Mouse (Mus musculus) heart, adult 8-10 months (tissue): Measurements from ENCODE around the gene Cirbp. TPM values are rescaled to one million over a fixed set of nuclear protein-coding genes. Genes with fewer than 3 reads are reported as not detected.

Source experiments
- DNase-seq: peaks from one replicate; pipeline ENCODE4 v3.0.0; 2022; ENCODE audit warnings: low spot score
- total RNA-seq, 4 experiments: library from RNA; stranded (reverse); gene quantifications; 2 replicates each; pipeline ENCODE4 v1.2.4; 2022

Cirbp gene
- total RNA-seq, 4 experiments from 2014 or later: 34.7 to 69.7 (median 51.6) TPM

- no peak for DNase-seq
Observed at GRCm38 (mm10) chr10:80177441-80178279, 11.9 kb downstream of the Cirbp start.

DNA sequence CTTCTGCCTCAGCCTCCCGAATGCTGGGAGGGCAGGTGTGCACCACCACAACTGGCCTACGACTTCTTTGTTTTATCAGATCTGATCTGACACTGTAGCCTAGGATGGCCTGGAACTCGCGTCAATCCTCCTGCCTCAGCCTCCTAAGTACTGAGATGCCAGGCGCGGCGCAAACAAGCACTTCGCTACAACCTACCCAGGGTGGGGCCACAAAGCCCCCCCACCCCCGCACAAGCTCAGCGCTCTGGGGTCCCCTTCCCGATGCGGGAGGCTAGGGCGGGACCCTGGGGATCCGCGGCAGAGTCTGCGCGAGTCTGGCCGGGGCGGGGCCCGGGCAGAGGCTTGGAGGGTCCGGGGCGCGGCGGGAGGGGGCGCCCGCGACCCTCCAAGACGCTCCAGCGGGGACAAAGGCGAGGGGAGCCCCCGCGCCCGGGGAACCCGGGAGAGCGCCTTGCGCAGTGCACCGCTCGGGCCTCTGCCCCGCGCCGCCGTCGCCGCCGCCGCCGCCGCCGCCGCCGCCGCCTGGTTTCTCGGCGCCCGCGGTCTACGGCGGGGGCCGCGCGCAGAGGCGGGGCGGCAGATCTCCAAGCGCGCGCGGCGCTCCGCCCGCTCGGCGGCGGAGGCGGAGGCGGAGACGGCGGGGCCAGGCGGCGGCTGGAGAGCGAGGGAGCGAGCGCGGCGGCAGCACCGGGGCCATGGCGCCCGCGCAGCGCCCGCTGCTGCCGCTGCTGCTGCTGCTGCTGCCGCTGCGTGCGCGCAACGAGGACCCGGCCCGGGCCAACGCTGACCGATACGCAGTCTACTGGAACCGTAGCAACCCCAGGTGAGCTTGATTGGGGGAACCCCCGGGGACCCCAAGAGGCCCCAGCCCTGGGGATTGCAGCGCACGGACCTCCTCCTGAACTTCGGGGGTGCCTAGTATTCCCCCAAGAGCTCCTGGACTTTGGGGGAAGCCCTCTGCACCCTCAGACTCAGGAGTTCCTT, 13.6 kb downstream of the Cirbp start, which contains the start of gene Efna2:
Gene Efna2, plus strand, starts transcription at position 415 of the 984 bp plus-strand sequence.
- no peak for DNase-seq

GRCm38 (mm10) chr10:80180288-80180687, 14.5 kb downstream of the Cirbp start:
- no peak for DNase-seq

- DNase-seq: no peak
Observed at GRCm38 (mm10) chr10:80180823-80181222, 15.0 kb downstream of the Cirbp start.

- no peak for DNase-seq
Observed at GRCm38 (mm10) chr10:80182547-80182946, 16.8 kb downstream of the Cirbp start.

DNA sequence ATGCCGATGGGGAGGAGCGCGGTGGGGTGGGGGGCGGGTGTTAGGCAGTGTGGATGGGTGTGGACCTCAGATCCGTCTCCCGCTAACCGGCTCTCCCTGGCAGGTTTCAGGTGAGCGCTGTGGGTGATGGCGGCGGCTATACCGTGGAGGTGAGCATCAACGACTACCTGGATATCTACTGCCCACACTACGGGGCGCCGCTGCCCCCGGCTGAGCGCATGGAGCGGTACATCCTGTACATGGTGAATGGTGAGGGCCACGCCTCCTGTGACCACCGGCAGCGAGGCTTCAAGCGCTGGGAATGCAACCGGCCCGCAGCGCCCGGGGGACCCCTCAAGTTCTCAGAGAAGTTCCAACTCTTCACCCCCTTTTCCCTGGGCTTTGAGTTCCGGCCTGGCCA, 20.9 kb downstream of the Cirbp start:
- no peak for DNase-seq

DNA sequence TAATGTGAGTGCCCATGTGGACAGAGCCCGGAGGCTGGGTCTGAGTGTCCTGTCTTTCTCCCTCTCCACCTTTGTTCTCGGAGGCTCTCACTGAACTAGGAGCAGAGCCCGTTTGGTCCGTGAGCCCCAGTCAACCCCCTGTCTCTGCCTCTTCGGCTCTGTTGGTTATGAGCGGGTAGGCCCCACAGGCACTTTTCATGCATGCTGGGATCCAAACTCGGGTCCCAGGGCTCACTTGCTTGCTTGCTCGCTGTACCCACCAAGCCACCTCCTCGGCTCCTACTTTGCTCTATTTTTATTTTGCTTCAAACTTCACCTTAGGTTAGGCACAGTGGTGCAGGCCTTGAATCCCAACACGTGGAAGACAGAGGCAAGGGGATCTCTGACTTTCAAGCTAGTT, 22.0 kb downstream of the Cirbp start:
- DNase-seq: no peak

- DNase-seq: no peak
Observed at GRCm38 (mm10) chr10:80188453-80189024, 22.8 kb downstream of the Cirbp start.

DNA sequence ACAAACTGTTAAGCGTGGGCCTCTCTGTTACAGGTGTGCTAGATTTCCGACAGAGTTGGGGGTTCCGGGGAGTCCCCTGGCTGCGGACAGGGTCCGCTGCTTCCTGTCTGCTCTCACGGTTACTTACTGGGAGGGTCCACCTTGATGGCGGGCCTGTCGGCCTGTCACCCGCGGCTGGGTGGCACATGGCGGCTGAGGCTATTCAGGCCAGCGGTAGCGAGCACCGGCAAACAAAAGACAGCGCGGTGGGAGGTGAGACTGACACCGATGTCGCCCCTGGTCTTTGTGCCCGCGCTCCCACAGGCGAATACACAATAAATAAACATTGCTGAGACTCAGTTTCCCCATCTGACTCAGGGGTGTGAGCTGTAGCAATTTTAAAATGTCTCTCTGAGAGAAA, 24.2 kb downstream of the Cirbp start:
- DNase-seq: no peak

- no peak for DNase-seq
Observed at GRCm38 (mm10) chr10:80190491-80191051, 24.8 kb downstream of the Cirbp start.

- DNase-seq: no peak
Observed at GRCm38 (mm10) chr10:80193976-80194375, 28.2 kb downstream of the Cirbp start.

GRCm38 (mm10) chr10:80194441-80194840, 28.7 kb downstream of the Cirbp start:
- DNase-seq: no peak

DNA sequence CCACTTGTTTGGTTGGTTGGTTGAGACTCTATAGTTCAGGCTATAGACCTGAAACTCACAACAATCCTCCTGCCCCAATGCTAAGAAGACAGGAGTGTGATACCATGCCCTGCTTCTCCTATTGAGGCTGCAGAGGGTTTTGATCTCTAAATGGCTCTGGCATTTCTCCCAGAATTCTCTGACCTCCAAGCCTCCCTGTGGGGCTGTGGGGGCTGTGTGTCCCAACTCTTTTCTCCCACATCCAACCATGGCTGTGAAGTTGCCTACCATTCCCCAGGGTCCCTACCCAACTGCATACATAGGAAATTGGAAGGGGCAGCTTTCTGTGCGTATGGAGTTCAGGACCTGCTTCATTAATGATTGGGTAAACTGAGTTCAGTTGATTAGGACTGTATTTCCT, 30.4 kb downstream of the Cirbp start:
- no peak for DNase-seq

- no peak for DNase-seq
Observed at GRCm38 (mm10) chr10:80196778-80197581, 31.2 kb downstream of the Cirbp start.

- DNase-seq: peak; percentile 88
Observed at GRCm38 (mm10) chr10:80199440-80200008, 33.7 kb downstream of the Cirbp start.

DNA sequence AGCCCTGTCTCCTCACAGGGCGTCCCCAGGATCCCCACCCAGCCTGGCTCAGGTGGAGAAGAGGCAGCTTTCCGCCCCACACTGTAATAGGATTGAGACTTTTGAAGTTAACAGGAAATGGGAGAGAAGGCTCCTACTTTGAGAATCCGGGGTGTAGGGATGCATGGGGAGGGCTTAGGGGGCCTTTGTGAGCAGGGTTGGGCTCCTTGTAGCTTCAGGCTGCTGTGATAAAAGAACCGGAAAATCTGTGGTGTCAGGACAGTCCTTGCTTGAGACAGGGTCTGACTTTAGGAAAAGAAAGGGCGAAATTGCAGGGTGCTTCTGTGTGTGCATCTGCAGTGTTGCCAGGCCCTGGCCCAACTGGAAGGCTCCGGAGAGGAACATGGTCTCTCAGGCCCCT, 34.7 kb downstream of the Cirbp start:
- no peak for DNase-seq

DNA sequence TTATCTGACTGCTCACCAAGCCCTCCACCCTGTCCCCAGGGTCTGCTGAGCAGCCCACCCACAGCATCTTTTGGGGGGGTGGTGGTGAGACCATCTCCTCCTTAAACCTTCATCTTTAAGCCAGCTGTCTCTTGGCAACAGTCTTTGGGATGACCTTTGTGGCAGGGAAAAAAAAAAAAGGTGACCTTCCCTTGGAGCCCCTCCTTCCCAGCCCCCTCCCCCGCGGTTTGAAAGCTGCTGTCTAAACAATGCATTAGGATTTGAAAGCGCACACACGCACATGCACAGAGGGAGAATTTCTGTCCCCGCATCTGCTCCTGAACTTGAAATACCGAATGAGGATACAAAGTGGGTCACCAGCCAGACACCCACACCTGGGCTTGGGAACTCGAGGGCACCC, 38.3 kb downstream of the Cirbp start:
- DNase-seq: no peak

DNA sequence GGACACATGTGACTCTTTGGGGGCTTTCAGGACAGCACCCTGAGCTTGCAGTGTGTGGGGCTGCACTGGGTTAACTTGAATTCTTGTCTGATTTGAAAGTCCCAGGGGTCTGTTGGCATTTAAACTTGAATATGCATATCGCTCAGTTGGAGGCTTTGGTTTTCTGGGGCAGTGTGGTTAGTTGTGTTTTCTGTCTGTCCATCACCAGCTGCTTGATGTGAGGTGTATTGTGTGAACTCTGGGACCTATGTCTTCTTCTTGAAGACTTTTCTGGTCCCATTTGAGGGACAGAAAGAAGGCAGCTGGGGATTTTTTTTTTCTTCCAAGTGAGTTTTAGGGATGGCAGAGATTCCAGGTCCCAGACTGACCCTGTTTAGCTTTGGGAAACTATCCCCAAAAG, 41.4 kb downstream of the Cirbp start:
- DNase-seq: no peak

- DNase-seq: no peak
Observed at GRCm38 (mm10) chr10:80207676-80208075, 41.9 kb downstream of the Cirbp start.

DNA sequence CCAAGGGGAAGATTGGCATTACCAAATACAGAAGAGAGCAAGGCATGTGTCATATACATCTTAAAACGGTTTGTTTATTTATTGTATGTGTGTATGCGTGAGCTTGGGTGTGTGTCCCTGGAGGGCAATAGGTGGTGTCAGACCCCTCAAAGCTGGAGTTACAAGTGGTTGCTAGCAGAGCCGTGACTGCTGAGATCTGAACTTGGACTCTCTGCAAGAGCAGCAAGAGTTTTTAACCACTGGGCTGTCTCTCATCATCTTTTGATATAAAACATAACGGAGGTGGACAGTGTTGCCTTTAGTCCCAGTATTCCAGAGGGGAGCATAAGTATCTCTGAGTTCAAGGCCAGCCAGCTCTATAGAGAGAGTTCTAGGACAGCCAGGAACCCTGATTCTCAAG, 42.5 kb downstream of the Cirbp start:
- no peak for DNase-seq
